Mouse (Mus musculus): ENCODE measurements around the gene Mpzl2.

Gene Mpzl2

GRCm38 (mm10) chr9:45039499-45039898 is at the start of gene Mpzl2:
TSS of gene Mpzl2 (plus strand) at chr9:45039799.
- DNase-seq (ENCODE audit: low spot score in 2 of 2), result no peak

- no peak for DNase-seq (ENCODE audit: low spot score in 2 of 2)
Observed at GRCm38 (mm10) chr9:44991821-44992220, 47.8 kb upstream of the Mpzl2 start.

GRCm38 (mm10) chr9:44992271-44992670 is 47.3 kb upstream of the Mpzl2 start:
- no peak for DNase-seq (ENCODE audit: low spot score in 2 of 2)

GRCm38 (mm10) chr9:44993268-44993667 is 46.3 kb upstream of the Mpzl2 start:
- DNase-seq (ENCODE audit: low spot score in 2 of 2), result no peak

- DNase-seq (ENCODE audit: low spot score in 2 of 2), result no peak
Observed at GRCm38 (mm10) chr9:44994962-44995361, 44.6 kb upstream of the Mpzl2 start.

DNA sequence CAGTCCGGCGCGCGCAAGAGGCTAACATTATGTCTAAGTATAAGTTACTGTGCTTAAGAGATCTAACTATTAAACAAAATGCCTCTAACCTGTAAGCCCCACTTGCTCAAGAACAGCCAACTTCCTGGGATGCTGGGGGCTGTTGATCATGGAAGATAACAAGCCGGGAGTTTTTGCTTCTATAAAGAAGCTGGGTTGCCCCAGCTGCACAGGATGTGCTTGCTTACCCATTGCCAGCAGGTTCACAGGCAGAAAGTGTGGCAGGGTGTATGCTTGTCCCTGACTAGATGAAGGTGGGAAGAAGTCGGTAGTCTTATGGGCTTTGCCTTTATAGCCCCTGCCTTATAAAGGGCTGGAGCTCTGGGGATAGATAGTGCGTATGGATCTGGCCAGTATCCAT is 43.0 kb upstream of the Mpzl2 start:
- DNase-seq (ENCODE audit: low spot score in 2 of 2), result no peak

DNA sequence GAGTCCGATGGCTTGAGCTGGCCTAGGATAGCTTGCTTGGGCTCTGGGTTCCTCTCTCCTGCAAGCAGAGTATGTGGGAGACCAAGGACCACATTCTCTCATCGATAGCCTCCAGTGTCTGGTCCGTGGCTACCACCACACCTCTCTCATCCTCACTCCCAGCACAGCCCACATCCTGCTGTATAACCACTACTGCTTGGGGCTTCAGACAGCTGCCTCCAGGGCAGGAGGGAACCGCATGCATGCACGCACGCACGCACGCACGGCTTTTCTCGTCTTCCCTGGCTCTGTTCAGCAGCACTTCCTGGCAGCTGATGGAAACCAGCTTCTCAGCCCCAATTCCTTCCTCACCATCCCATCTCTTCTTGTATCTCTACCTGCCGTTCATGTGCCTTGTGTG is 41.5 kb upstream of the Mpzl2 start:
- peak; percentile 21 to 38 for DNase-seq (ENCODE audit: low spot score in 2 of 2)

GRCm38 (mm10) chr9:44999171-44999570 is 40.4 kb upstream of the Mpzl2 start:
- no peak for DNase-seq (ENCODE audit: low spot score in 2 of 2)

- no peak for DNase-seq (ENCODE audit: low spot score in 2 of 2)
Observed at GRCm38 (mm10) chr9:44999776-45000175, 39.8 kb upstream of the Mpzl2 start.

- DNase-seq (ENCODE audit: low spot score in 2 of 2), result no peak
Observed at GRCm38 (mm10) chr9:45000249-45000648, 39.4 kb upstream of the Mpzl2 start.

DNA sequence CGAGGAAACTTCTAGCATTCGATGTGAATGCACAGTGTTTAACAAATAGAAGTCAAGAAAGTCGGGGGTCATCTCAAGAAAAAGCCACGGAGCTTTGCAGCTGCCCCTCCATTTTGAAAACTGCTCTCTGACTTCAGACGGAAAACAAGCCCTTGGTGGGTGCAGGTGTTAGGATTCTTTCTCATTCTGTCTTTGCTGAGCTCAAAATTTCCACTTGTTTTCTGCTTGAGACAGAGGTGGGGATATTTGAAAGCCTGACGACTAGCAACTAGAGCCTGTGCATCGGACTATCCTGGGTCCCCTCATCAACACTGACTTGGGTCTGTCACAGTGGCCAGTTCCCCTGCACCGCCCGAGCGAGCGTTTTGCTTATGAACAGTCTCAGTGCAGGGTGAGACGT is 32.2 kb upstream of the Mpzl2 start:
- no peak for DNase-seq (ENCODE audit: low spot score in 2 of 2)

GRCm38 (mm10) chr9:45008342-45008741 is 31.3 kb upstream of the Mpzl2 start:
- no peak for DNase-seq (ENCODE audit: low spot score in 2 of 2)

GRCm38 (mm10) chr9:45009180-45010078 is 30.2 kb upstream of the Mpzl2 start, which contains the start of gene Cd3e:
TSS of gene Cd3e (minus strand) at chr9:45009627.
- DNase-seq (ENCODE audit: low spot score in 2 of 2), result no peak

DNA sequence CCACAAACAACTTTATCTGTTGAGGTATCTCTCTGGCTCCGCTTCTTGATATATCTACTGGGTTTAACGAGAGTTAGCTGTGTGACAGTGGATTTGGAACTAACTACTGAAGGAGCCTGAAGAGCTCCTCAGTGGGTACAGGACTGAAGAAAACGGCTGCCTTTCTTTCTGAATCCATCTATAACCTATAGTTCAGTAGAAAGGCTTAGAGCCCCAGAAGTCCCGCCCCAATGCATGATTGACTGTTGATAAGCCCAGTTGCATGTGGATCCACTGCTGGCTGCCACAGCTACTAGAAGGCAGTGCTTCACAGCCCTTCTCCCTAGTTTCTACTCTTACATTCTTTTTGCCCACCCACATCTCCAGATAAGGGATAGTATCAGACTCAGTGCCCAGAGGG is 29.1 kb upstream of the Mpzl2 start:
- DNase-seq (ENCODE audit: low spot score in 2 of 2), result no peak

DNA sequence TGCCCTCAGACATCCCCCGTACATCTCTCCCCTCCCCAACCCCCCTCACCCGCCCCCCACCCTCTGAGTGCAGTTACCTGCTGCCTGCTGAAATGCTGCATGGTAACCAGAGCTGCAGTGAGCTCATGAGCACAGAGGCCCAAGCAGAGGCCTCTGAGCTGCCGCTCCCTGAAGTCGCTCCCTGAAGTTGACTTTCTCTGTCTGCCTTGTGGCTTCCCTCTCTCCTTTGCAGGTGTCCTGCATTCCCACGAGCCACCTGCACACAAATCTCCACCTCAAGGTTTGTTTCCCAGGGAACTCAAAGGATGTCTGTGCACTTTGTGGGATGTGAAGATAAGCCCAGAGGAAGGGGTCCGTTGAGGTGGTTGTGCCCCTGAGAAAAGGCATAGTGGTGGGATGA is 28.3 kb upstream of the Mpzl2 start:
- DNase-seq (ENCODE audit: low spot score in 2 of 2), result no peak

DNA sequence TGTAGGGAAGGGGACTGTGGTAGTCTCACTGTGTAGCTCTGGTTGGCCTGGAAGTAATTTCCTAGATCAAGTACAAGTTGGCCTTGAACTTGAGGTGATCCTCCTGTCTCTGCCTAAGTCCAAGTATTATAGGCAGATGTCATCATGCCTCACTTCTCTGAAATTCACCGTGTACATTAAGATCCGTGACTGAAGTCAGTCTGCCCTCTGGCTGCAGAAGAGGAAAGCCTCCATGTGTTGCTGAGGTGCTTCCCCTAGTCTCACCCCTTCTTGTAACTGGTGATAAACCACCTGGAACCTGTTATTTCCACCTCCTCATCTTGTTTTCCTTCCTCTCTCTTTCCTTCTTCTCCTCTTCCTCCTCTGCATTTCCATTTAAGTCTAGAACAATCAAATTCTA is 24.7 kb upstream of the Mpzl2 start:
- DNase-seq (ENCODE audit: low spot score in 2 of 2), result peak in 1 of 2 experiments; percentile 10

GRCm38 (mm10) chr9:45015841-45016240 is 23.8 kb upstream of the Mpzl2 start:
- no peak for DNase-seq (ENCODE audit: low spot score in 2 of 2)

DNA sequence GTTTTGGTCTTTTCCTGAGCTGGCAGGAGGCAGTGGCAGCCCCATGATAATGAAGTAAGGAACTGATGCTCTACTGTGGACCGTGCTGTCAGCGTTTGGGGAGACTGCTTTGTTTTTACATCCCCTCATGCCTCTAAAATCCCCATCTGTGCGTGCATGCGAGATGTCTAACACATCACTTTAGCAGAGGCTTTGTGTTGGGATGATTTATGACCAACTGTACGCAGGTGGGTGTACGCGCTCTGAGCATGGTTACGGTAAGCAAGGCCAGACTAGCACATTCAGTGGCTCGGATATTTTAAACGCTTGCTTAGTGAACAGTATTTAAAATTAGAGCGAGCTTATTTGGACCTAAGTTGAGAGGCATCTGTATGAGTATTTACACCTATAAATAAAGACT is 21.6 kb upstream of the Mpzl2 start:
- DNase-seq (ENCODE audit: low spot score in 2 of 2), result no peak

GRCm38 (mm10) chr9:45022800-45023199 is 16.8 kb upstream of the Mpzl2 start:
- DNase-seq (ENCODE audit: low spot score in 2 of 2), result peak; percentile 46 to 65

GRCm38 (mm10) chr9:45023638-45024037 is 16.0 kb upstream of the Mpzl2 start:
- DNase-seq (ENCODE audit: low spot score in 2 of 2), result no peak

GRCm38 (mm10) chr9:45024187-45024586 is 15.4 kb upstream of the Mpzl2 start:
- DNase-seq (ENCODE audit: low spot score in 2 of 2), result no peak

DNA sequence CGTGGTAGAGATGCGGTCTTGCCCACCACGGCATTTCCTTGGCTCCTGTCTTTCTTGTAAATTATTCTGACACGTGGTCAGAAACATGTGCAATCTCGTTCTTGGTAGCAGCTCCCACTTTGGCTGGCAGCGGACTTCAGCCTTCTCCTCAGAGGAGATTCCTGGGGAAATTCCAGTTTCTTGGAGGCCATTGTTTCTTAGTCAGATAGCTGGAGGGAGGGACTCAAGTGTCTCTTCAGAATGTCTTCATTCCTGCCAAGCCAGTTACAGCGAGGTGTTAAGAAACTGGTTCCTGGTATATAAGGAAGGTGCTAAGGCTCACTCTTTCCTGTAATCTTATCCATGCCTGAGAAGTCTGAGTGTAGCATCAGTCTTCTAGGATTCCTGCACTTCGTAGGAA is 12.2 kb upstream of the Mpzl2 start:
- no peak for DNase-seq (ENCODE audit: low spot score in 2 of 2)

GRCm38 (mm10) chr9:45030341-45030740 is 9.3 kb upstream of the Mpzl2 start:
- no peak for DNase-seq (ENCODE audit: low spot score in 2 of 2)

GRCm38 (mm10) chr9:45032261-45032660 is 7.3 kb upstream of the Mpzl2 start:
- DNase-seq (ENCODE audit: low spot score in 2 of 2), result no peak

Measured in natural killer cell, adult 2 months (primary cell).